Mouse (Mus musculus): ENCODE measurements around the gene Tff1. TPM values are rescaled to one million over a fixed set of nuclear protein-coding genes. Genes with fewer than 3 reads are reported as not detected.

Gene Tff1
- total and polyA plus RNA-seq, 3 experiments: 0.44 to 2.2 (median 1.6) TPM

DNA sequence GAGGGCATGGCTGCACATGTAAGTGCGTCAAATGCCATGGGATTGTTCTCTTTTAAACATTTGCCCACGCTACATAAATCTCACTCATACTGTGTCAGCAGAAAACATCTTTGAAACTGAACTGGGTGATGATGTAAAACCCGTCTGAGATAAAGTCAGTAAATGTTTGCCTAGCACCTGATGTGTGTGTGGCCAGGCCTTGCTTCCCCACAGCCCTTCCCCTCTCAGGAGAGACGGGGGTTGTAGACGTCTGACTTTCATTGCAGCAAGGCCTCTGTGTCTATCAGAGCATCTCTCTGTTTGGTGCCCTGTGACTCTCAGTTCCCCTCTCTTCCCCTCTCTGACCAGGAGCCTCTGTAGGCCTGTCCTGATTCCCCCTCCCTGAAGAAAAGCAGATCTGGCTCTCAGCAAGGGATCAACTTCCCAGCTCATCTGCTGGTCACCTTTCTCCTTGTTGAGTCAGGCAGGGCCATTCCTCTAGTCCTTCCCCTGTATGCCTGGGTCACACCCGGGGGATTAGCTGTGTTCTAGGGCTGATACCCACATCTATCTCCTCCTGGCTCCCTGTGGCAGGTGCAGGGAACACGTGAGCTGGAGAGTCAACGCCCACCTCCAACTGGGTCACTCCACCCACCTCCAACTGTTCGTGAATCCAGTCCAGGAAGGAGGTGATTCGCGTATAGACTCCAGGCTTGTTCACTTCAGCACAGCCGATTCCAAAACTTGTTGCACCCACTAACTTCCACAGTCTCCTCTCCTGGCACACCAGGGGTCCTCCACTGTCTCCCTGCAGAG is 18.3 kb upstream of the Tff1 start:
- no peak overlapping the region for H3K4me2 ChIP-seq (ENCODE audit: insufficient read depth, low read depth, poor library complexity, severe bottlenecking)
- DNase-seq (ENCODE audit: extremely low read depth): no peak

GRCm38 (mm10) chr17:31181490-31181889 is 16.4 kb upstream of the Tff1 start:
- no peak for DNase-seq (ENCODE audit: extremely low read depth)
- Histone ChIP-seq H3K27ac (ENCODE audit: insufficient read depth, low read depth) (no peak overlapping the region), H3K9ac (ENCODE audit: insufficient read depth, low read depth) (no peak overlapping the region), H3K79me2 (replicated peaks; ENCODE audit: control insufficient read depth, extremely low read depth, insufficient read depth, poor library complexity, severe bottlenecking) (no peaks in the 10 kb centered on the region), H3K27me3 (replicated peaks) (peaks cover 5% of the 10 kb centered on the region), H3K4me3 (replicated peaks in 1 of 3; ENCODE audit: low read depth in 2 of 3, low read length in 2 of 3, poor library complexity in 1 of 3) (no peak overlapping the region), H3K4me1 (ENCODE audit: control insufficient read depth in 1 of 2, insufficient read depth in 2 of 2) (peaks cover 9 to 28% of the 10 kb centered on the region in 2 experiments), H3K9me3 (replicated peaks; ENCODE audit: low read length) (no peaks in the 10 kb centered on the region), H3K36me3 (replicated peaks in 1 of 2; ENCODE audit: control insufficient read depth in 1 of 2, insufficient read depth in 1 of 2, low read length in 1 of 2) (no peaks in the 10 kb centered on the region), H3K4me2 (ENCODE audit: insufficient read depth, low read depth, poor library complexity, severe bottlenecking) (no peak overlapping the region)
- dilution Hi-C loops (cut with MboI; ENCODE audit: extremely low pct_ligation_motif_present, extremely low pct_unique_long_range_greater_than_20kb, low sequenced_read_pairs) (no loop called here), in situ Hi-C loops (cut with MboI; ENCODE audit: low pct_ligation_motif_present, low pct_unique_long_range_greater_than_20kb, low sequenced_read_pairs) (no loop called here)
- TF ChIP-seq POLR2A (IDR thresholded peaks at IDR 0.05; ENCODE audit: low read depth, low read length) (no peak), ZMIZ1 (IDR thresholded peaks at IDR 0.05; ENCODE audit: low read depth, low read length) (no peak)

More for the DNA sequence above, 18.3 kb upstream of the Tff1 start:
- dilution Hi-C loops (cut with MboI; ENCODE audit: extremely low pct_ligation_motif_present, extremely low pct_unique_long_range_greater_than_20kb, low sequenced_read_pairs) (no loop called here), in situ Hi-C loops (cut with MboI; ENCODE audit: low pct_ligation_motif_present, low pct_unique_long_range_greater_than_20kb, low sequenced_read_pairs) (no loop called here)
- Histone ChIP-seq H3K27me3 (replicated peaks) (peaks cover 4% of the 10 kb centered on the region), H3K4me3 (replicated peaks in 1 of 3; ENCODE audit: low read depth in 2 of 3, low read length in 2 of 3, poor library complexity in 1 of 3) (no peak overlapping the region), H3K9me3 (replicated peaks; ENCODE audit: low read length) (peaks cover 3% of the 10 kb centered on the region), H3K27ac (ENCODE audit: insufficient read depth, low read depth) (no peak overlapping the region), H3K79me2 (replicated peaks; ENCODE audit: control insufficient read depth, extremely low read depth, insufficient read depth, poor library complexity, severe bottlenecking) (no peaks in the 10 kb centered on the region), H3K9ac (ENCODE audit: insufficient read depth, low read depth) (no peak overlapping the region), H3K4me1 (ENCODE audit: control insufficient read depth in 1 of 2, insufficient read depth in 2 of 2) (peaks cover 9 to 28% of the 10 kb centered on the region in 2 experiments), H3K36me3 (replicated peaks in 1 of 2; ENCODE audit: control insufficient read depth in 1 of 2, insufficient read depth in 1 of 2, low read length in 1 of 2) (no peaks in the 10 kb centered on the region)
- TF ChIP-seq TBP (conservative IDR thresholded peaks at IDR 0.05; ENCODE audit: low read depth, low read length) (no peak), CHD2 (IDR thresholded peaks at IDR 0.05; ENCODE audit: low read length) (no peak), JUND (conservative IDR thresholded peaks at IDR 0.05; ENCODE audit: low read depth, low read length) (no peak), MAZ (IDR thresholded peaks at IDR 0.05; ENCODE audit: low read depth, low read length) (no peak), SIN3A (IDR thresholded peaks at IDR 0.05; ENCODE audit: low read length) (no peak), SMC3 (IDR thresholded peaks at IDR 0.05; ENCODE audit: low read depth, low read length) (no peak), POLR2A (IDR thresholded peaks at IDR 0.05; ENCODE audit: low read depth, low read length) (no peak), CHD1 (IDR thresholded peaks at IDR 0.05; ENCODE audit: low read depth, low read length) (no peak), KAT2A (IDR thresholded peaks at IDR 0.05; ENCODE audit: insufficient replicate concordance, low read length) (no peak), GABPA (IDR thresholded peaks at IDR 0.05; ENCODE audit: insufficient replicate concordance, low read depth, low read length) (no peak), E2F4 (IDR thresholded peaks at IDR 0.05; ENCODE audit: insufficient replicate concordance, low read depth, low read length) (no peak), ETS1 (conservative IDR thresholded peaks at IDR 0.05; ENCODE audit: low read depth, low read length) (no peak), ZMIZ1 (IDR thresholded peaks at IDR 0.05; ENCODE audit: low read depth, low read length) (no peak), USF1 (IDR thresholded peaks at IDR 0.05; ENCODE audit: low read depth, low read length) (no peak), EP300 (IDR thresholded peaks at IDR 0.05; ENCODE audit: low read length) (no peak), MAX (IDR thresholded peaks at IDR 0.05; ENCODE audit: low read length) (no peak), BHLHE40 (IDR thresholded peaks at IDR 0.05; ENCODE audit: low read depth, low read length) (no peak), IRF4 (IDR thresholded peaks at IDR 0.05; ENCODE audit: low read depth, low read length) (no peak), USF2 (conservative IDR thresholded peaks at IDR 0.05; ENCODE audit: low read depth, low read length) (no peak)
